Mouse (Mus musculus) gastrocnemius, adult 2 months (tissue): Measurements from ENCODE around the gene Dlec1. TPM values are rescaled to one million over a fixed set of nuclear protein-coding genes. Genes with fewer than 3 reads are reported as not detected.
A peak's percentile ranks its signal among the peaks of the same experiment; 100 is the strongest.

Experiments
- DNase-seq: peaks from one replicate; pipeline ENCODE4 v3.0.0; 2022
- H3K27ac ChIP-seq: fragments of 200-600 bp; 2 replicates; pipeline ENCODE4 v1.8.1; 2022; ENCODE audit warnings: mild to moderate bottlenecking
- H3K4me3 ChIP-seq: fragments of 200-600 bp; 2 replicates; pipeline ENCODE4 v1.8.1; 2022; ENCODE audit warnings: mild to moderate bottlenecking, moderate library complexity
- CTCF ChIP-seq: fragments of 200-600 bp; IDR thresholded peaks from 2 replicates; pipeline ENCODE4 v1.8.1; 2022; ENCODE audit warnings: antibody characterized with exemption, mild to moderate bottlenecking, moderate library complexity
- intact Hi-C: fragments of 180-260 bp; cut with DNase I; formaldehyde crosslinking; loops from one replicate; pipeline ENCODE4 v1.15.1; 2025
- total RNA-seq, 2 experiments: library from RNA; stranded (reverse); gene quantifications; 2 replicates each; pipeline ENCODE4 v1.2.3; 2021

The Dlec1 gene
- total RNA-seq, 2 experiments from 2014 or later = not detected

- TF ChIP-seq CTCF = no peak
- intact Hi-C loops = no loop called here
- no peak for DNase-seq
These were observed 17.9 kb downstream of the Dlec1 start for GRCm38 (mm10) chr9:119120168-119120560.

GRCm38 (mm10) chr9:119122596-119123369, 20.5 kb downstream of the Dlec1 start:
- no peak overlapping the region for H3K27ac ChIP-seq
- DNase-seq = no peak
- no peak overlapping the region for H3K4me3 ChIP-seq
- no peak for TF ChIP-seq CTCF
- intact Hi-C loops = no loop called here

More at GRCm38 (mm10) chr9:119120168-119120560, 17.9 kb downstream of the Dlec1 start:
- H3K27ac ChIP-seq = no peak overlapping the region
- no peak overlapping the region for H3K4me3 ChIP-seq

GRCm38 (mm10) chr9:119128436-119129181, 26.3 kb downstream of the Dlec1 start:
- intact Hi-C loops = no loop called here
- no peak overlapping the region for H3K4me3 ChIP-seq
- H3K27ac ChIP-seq = no peak overlapping the region
- TF ChIP-seq CTCF = peak; percentile 28; the same call in 1 of the 2 replicates
- no peak for DNase-seq

- no peak for DNase-seq
- Histone ChIP-seq H3K4me3 (no peak overlapping the region), H3K27ac (no peak overlapping the region)
- intact Hi-C loops = no loop called here
- TF ChIP-seq CTCF = no peak
These were observed 28.4 kb downstream of the Dlec1 start for GRCm38 (mm10) chr9:119130692-119131091.

- no peak for DNase-seq
- H3K27ac ChIP-seq = no peak overlapping the region
- intact Hi-C loops = no loop called here
- no peak overlapping the region for H3K4me3 ChIP-seq
- no peak for TF ChIP-seq CTCF
These were observed 36.6 kb downstream of the Dlec1 start for GRCm38 (mm10) chr9:119138836-119139235.

GRCm38 (mm10) chr9:119142066-119142465, 39.8 kb downstream of the Dlec1 start:
- DNase-seq = no peak
- no peak for TF ChIP-seq CTCF
- Histone ChIP-seq H3K27ac (no peak overlapping the region), H3K4me3 (no peak overlapping the region)
- intact Hi-C loops = no loop called here

- no peak; the same call in 1 of the 2 replicates for TF ChIP-seq CTCF
- intact Hi-C loops = no loop called here
- H3K4me3 ChIP-seq = no peak overlapping the region
These were observed 41.1 kb downstream of the Dlec1 start for GRCm38 (mm10) chr9:119143372-119143771.

GRCm38 (mm10) chr9:119144696-119145095, 42.4 kb downstream of the Dlec1 start:
- Histone ChIP-seq H3K27ac (no peak overlapping the region), H3K4me3 (no peak overlapping the region)
- TF ChIP-seq CTCF = no peak
- intact Hi-C loops = no loop called here
- DNase-seq = no peak

More at GRCm38 (mm10) chr9:119143372-119143771, 41.1 kb downstream of the Dlec1 start:
- no peak overlapping the region for H3K27ac ChIP-seq
- no peak for DNase-seq

GRCm38 (mm10) chr9:119145137-119145536, 42.9 kb downstream of the Dlec1 start:
- no peak overlapping the region for H3K4me3 ChIP-seq
- intact Hi-C loops = no loop called here
- TF ChIP-seq CTCF = no peak
- H3K27ac ChIP-seq = no peak overlapping the region
- no peak for DNase-seq

GRCm38 (mm10) chr9:119145638-119146037, 43.4 kb downstream of the Dlec1 start:
- DNase-seq = no peak
- intact Hi-C loops = no loop called here
- no peak for TF ChIP-seq CTCF
- Histone ChIP-seq H3K4me3 (no peak overlapping the region), H3K27ac (no peak overlapping the region)

GRCm38 (mm10) chr9:119146098-119146770, 44.0 kb downstream of the Dlec1 start:
- TF ChIP-seq CTCF = no peak
- intact Hi-C loops = no loop called here
- H3K27ac ChIP-seq = no peak overlapping the region
- H3K4me3 ChIP-seq = no peak overlapping the region
- no peak for DNase-seq

- intact Hi-C loops = no loop called here
- Histone ChIP-seq H3K4me3 (no peak overlapping the region), H3K27ac (no peak overlapping the region)
- no peak for TF ChIP-seq CTCF
- DNase-seq = peak; percentile 42
These were observed 47.3 kb downstream of the Dlec1 start for GRCm38 (mm10) chr9:119149601-119150000.

- DNase-seq = no peak
- no peak overlapping the region for H3K4me3 ChIP-seq
- intact Hi-C loops = loop anchor here (10.0 kb wide), 1 partner anchor 123 kb away; no protein-coding TSS in a partner anchor
- TF ChIP-seq CTCF = no peak
- no peak overlapping the region for H3K27ac ChIP-seq
These were observed 49.5 kb downstream of the Dlec1 start for GRCm38 (mm10) chr9:119151751-119152150.
